In the genomic region with DNA sequence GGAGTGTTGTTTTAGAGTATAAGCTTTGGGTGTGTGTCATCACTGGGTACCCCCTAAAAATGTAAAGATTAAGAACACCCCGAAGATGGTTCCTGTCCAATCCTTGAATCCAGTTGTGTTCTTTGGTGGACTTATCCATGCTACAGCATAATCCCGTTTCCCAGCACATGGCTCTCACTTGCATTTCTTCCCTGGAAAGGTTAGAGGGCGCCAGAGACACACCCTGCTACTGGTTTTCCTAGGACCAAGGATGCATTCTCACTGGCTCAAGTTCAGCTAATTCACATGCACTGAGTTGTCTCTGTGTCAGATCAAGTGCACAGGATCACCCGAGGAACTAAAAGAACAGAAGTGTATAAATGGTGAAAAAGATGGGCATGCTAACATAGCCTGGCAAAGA, we compare ENCODE assay signal across 10 mouse cellular contexts. TPM values are rescaled to one million over a fixed set of nuclear protein-coding genes. Genes with fewer than 3 reads are reported as not detected.
DNase-seq lines count a peak whose midpoint lies in the region; ATAC-seq and TF ChIP-seq lines count a peak whose summit lies in the region.
"Had no signal": no experiment of that assay in that cellular context is flagged by ENCODE, and none has a peak within 500 bp of the region (broad histone marks: within the 10 kb centered on the region; RNA-seq: fewer than 3 reads in every experiment).

No protein-coding gene starts in this region.

- no peak overlapping the region for H3K4me3 ChIP-seq in layer of hippocampus, adult 2 months
- no peak overlapping the region for H3K4me3 ChIP-seq in midbrain, embryonic 16.5 days (ENCODE audit: low read depth, low read length)
- H3K4me3 ChIP-seq: embryonic facial prominence, embryonic 15.5 days; liver, embryonic 15.5 days had no signal

- DNase-seq in adrenal gland, adult 2 months: peak; percentile 32
- DNase-seq in adrenal gland, postnatal 4 days (ENCODE audit: low spot score in 2 of 2): no peak
- peak; percentile 44 to 53 for DNase-seq in right cerebral cortex, adult 2 months (ENCODE audit: low spot score in 2 of 2)
- DNase-seq in right cerebral cortex, postnatal 14 days: no peak
- peak; percentile 44 to 61 for DNase-seq in layer of hippocampus, adult 2 months (ENCODE audit: low spot score in 2 of 2)

- H3K4me1 ChIP-seq in midbrain, embryonic 16.5 days (ENCODE audit: control insufficient read depth, insufficient read depth, low read length): peaks cover 5% of the 10 kb centered on the region; the same call in 1 of the 2 replicates
- H3K4me1 ChIP-seq: embryonic facial prominence, embryonic 15.5 days had no signal

- H3K36me3 ChIP-seq in midbrain, embryonic 16.5 days (ENCODE audit: control insufficient read depth, insufficient read depth, low read length): no peaks in the 10 kb centered on the region

- H3K9ac ChIP-seq in midbrain, embryonic 16.5 days (ENCODE audit: low read depth, low read length): no peak overlapping the region
- H3K9ac ChIP-seq: embryonic facial prominence, embryonic 15.5 days; liver, embryonic 15.5 days had no signal

- WGBS in midbrain, embryonic 16.5 days: 20% methylated on average over 4 of the region's 4 CpGs

- ATAC-seq in frontal cortex, adult (ENCODE audit: low TSS enrichment): peak; percentile 86
- 0 out of 2 replicates have a peak, but pooled peaks have one; percentile 25 for ATAC-seq in midbrain, embryonic 16.5 days
- ATAC-seq in erythroid progenitor cell, adult 5-6 weeks (replicated peaks; ENCODE audit: low FRiP score, poor library complexity, severe bottlenecking): no peak

- peak; percentile 83 for TF ChIP-seq CTCF in layer of hippocampus, adult 2 months (conservative IDR thresholded peaks at IDR 0.05)

- no peaks in the 10 kb centered on the region for H3K9me3 ChIP-seq in midbrain, embryonic 16.5 days (replicated peaks; ENCODE audit: control insufficient read depth, low read length, poor library complexity, severe bottlenecking)
- H3K9me3 ChIP-seq: embryonic facial prominence, embryonic 15.5 days; liver, embryonic 15.5 days had no signal

- no peak overlapping the region for H3K4me2 ChIP-seq in midbrain, embryonic 16.5 days (ENCODE audit: low read length)
- H3K4me2 ChIP-seq: embryonic facial prominence, embryonic 15.5 days; liver, embryonic 15.5 days had no signal

- H3K27me3 ChIP-seq in midbrain, embryonic 16.5 days (ENCODE audit: control insufficient read depth, insufficient read depth, low read depth, low read length): no peaks in the 10 kb centered on the region
- H3K27me3 ChIP-seq: embryonic facial prominence, embryonic 15.5 days; liver, embryonic 15.5 days had no signal

- no peak overlapping the region for H3K27ac ChIP-seq in layer of hippocampus, adult 2 months
- H3K27ac ChIP-seq in midbrain, embryonic 16.5 days (ENCODE audit: low read length): no peak overlapping the region
- H3K27ac ChIP-seq: embryonic facial prominence, embryonic 15.5 days; liver, embryonic 15.5 days had no signal

RNA-seq across cellular contexts. Expression of gene Hal, which starts 1.9 kb away (rescaled TPM):
- total RNA-seq in adrenal gland, adult 2 months (2021): under 1 TPM; 0.14 to 0.75 TPM
- polyA plus RNA-seq in adrenal gland, adult 2 months (2012; rRNA removed): 0.15 and 1.4 TPM in 2 replicates
- 1 to 10 TPM in 1 of 2 experiments, under 1 TPM in 1; 0.17 to 5.9 TPM for total RNA-seq in adrenal gland, postnatal 4 days (2021)
- under 1 TPM; 0.08 to 0.15 TPM for total RNA-seq in layer of hippocampus, adult 2 months (2021)
- polyA plus RNA-seq in midbrain, embryonic 16.5 days (2015; fragmentation: Nextera tagmentation; extraction: Ambion mirVana): 0.17 TPM in 1 of 2 replicates, not detected in the other
- 2.2 TPM in 1 of 2 replicates, not detected in the other for total RNA-seq in erythroid progenitor cell, adult 5-6 weeks (2015; ENCODE audit: low replicate concordance)
- total RNA-seq in erythroid progenitor cell, adult 5-6 weeks (2017; ENCODE audit: low replicate concordance): 1.4 TPM in 1 of 2 replicates, not detected in the other

RNA-seq across cellular contexts. Expression of gene Lta4h, which starts 33.4 kb away (rescaled TPM):
- 10 to 100 TPM; 57.5 to 62.4 TPM for total RNA-seq in adrenal gland, adult 2 months (2021)
- 71.2 and 83.1 TPM in 2 replicates for polyA plus RNA-seq in adrenal gland, adult 2 months (2012; rRNA removed)
- 10 to 100 TPM; 90.0 to 93.3 TPM for total RNA-seq in adrenal gland, postnatal 4 days (2021)
- 10 to 100 TPM; 51.4 to 59.6 TPM for total RNA-seq in layer of hippocampus, adult 2 months (2021)
- 87.7 and 95.3 TPM in 2 replicates for polyA plus RNA-seq in midbrain, embryonic 16.5 days (2015; fragmentation: Nextera tagmentation; extraction: Ambion mirVana)
- total RNA-seq in erythroid progenitor cell, adult 5-6 weeks (2015; ENCODE audit: low replicate concordance): 142 and 159 TPM in 2 replicates
- 74.7 and 82.2 TPM in 2 replicates for total RNA-seq in erythroid progenitor cell, adult 5-6 weeks (2017; ENCODE audit: low replicate concordance)

RNA-seq across cellular contexts. Expression of gene Amdhd1, which starts 53.2 kb away (rescaled TPM):
- under 1 TPM in 1 of 2 experiments, not detected in 1; 0.20 TPM for total RNA-seq in adrenal gland, adult 2 months (2021)
- 0.03 and 0.12 TPM in 2 replicates for polyA plus RNA-seq in adrenal gland, adult 2 months (2012; rRNA removed)
- total RNA-seq in adrenal gland, postnatal 4 days (2021): 1 to 10 TPM in 1 of 2 experiments, under 1 TPM in 1; 0.36 to 4.0 TPM
- total RNA-seq in layer of hippocampus, adult 2 months (2021): under 1 TPM; 0.28 to 0.37 TPM
- not detected in 2 replicates for polyA plus RNA-seq in midbrain, embryonic 16.5 days (2015; fragmentation: Nextera tagmentation; extraction: Ambion mirVana)
- 0.42 TPM in 1 of 2 replicates, not detected in the other for total RNA-seq in erythroid progenitor cell, adult 5-6 weeks (2015; ENCODE audit: low replicate concordance)
- not detected in 2 replicates for total RNA-seq in erythroid progenitor cell, adult 5-6 weeks (2017; ENCODE audit: low replicate concordance)

RNA-seq across cellular contexts. Expression of gene Ccdc38, which starts 53.8 kb away (rescaled TPM):
- not detected for total RNA-seq in adrenal gland, adult 2 months (2021)
- not detected in 2 replicates for polyA plus RNA-seq in adrenal gland, adult 2 months (2012; rRNA removed)
- not detected for total RNA-seq in adrenal gland, postnatal 4 days (2021)
- not detected for total RNA-seq in layer of hippocampus, adult 2 months (2021)
- 0.50 and 0.83 TPM in 2 replicates for polyA plus RNA-seq in midbrain, embryonic 16.5 days (2015; fragmentation: Nextera tagmentation; extraction: Ambion mirVana)
- total RNA-seq in erythroid progenitor cell, adult 5-6 weeks (2015; ENCODE audit: low replicate concordance): not detected in 2 replicates
- 0.26 TPM in 1 of 2 replicates, not detected in the other for total RNA-seq in erythroid progenitor cell, adult 5-6 weeks (2017; ENCODE audit: low replicate concordance)

Comparison
In these comparisons a context has a peak if more than half of its experiments do, and no peak if none do; other contexts are left out.
1. DNase-seq: peak in adrenal gland, adult 2 months (single experiment), right cerebral cortex, adult 2 months (2 of 2) and layer of hippocampus, adult 2 months (2 of 2); none in adrenal gland, postnatal 4 days (0 of 2) and right cerebral cortex, postnatal 14 days (single experiment).